ENCODE assay signal across 14 mouse cellular contexts in genomic region chr15:5414401-5414800, GRCm38 (mm10).
DNase-seq lines count a peak whose midpoint lies in the region; ATAC-seq lines count a peak whose summit lies in the region.
"Had no signal": no experiment of that assay in that cellular context is flagged by ENCODE, and none has a peak within 500 bp of the region (broad histone marks: within the 10 kb centered on the region; RNA-seq: fewer than 3 reads in every experiment).

No protein-coding gene starts in this region.

- peak; percentile 91 for ATAC-seq in monocyte, adult 5-6 weeks (replicated peaks; ENCODE audit: insufficient number of reproducible peaks, low FRiP score, low TSS enrichment, poor library complexity, severe bottlenecking)

- peak; percentile 2 for DNase-seq in kidney, adult 9 months
- no peak for DNase-seq in kidney, postnatal 14 days
- peak; percentile 72 for DNase-seq in A20 (ENCODE audit: low read depth, low spot score)
- DNase-seq in c-Kit-positive CD71-negative TER-119-negative erythroid progenitor cells, embryonic 14.5 days (ENCODE audit: low read depth): peak; percentile 5
- no peak for DNase-seq in embryo, embryonic 10.5 days (ENCODE audit: low spot score)
- no peak for DNase-seq in urinary bladder, postnatal 14 days (ENCODE audit: low spot score)
- no peak for DNase-seq in left cerebral cortex, adult 9 months (ENCODE audit: low spot score in 2 of 2)
- DNase-seq: adrenal gland, postnatal 25 days; cerebellum, postnatal 25 days; gastrocnemius, postnatal 25 days; layer of hippocampus, adult 9-11 months; lung, embryonic 14.5 days; thymus, adult 18-20 months had no signal

Comparison
In these comparisons a context has a peak if more than half of its experiments do, and no peak if none do; other contexts are left out.
1. DNase-seq: peak in kidney, adult 9 months (single experiment), A20 (single experiment) and c-Kit-positive CD71-negative TER-119-negative erythroid progenitor cells, embryonic 14.5 days (single experiment); none in kidney, postnatal 14 days (single experiment), embryo, embryonic 10.5 days (single experiment), urinary bladder, postnatal 14 days (single experiment) and left cerebral cortex, adult 9 months (0 of 2).